Mouse (Mus musculus) hindbrain, embryonic 16.5 days (tissue): ENCODE results near the gene Sfxn2. TPM values are rescaled to one million over a fixed set of nuclear protein-coding genes. Genes with fewer than 3 reads are reported as not detected.

Experiments
- ATAC-seq: fragments of 200-750 bp; cut with Nextera tagmentation; 2 replicates; pipeline ENCODE4 v1.8.0; 2017; ENCODE audit warnings: moderate TSS enrichment, moderate library complexity
- H3K27ac ChIP-seq: fragments of 300-500 bp; sonication (generic); 2 replicates; pipeline ENCODE4 v1.5.1; 2014; ENCODE audit warnings: low read depth, mild to moderate bottlenecking, control low read depth, low read length, moderate library complexity
- H3K27me3 ChIP-seq: fragments of 300-500 bp; sonication (generic); replicated peaks from 2 replicates; pipeline ENCODE4 v1.6.1; 2014; ENCODE audit warnings: low read length; ENCODE audit not compliant: control insufficient read depth, insufficient read depth
- H3K36me3 ChIP-seq: fragments of 300-500 bp; sonication (generic); 2 replicates; pipeline ENCODE4 v1.6.1; 2014; ENCODE audit warnings: mild to moderate bottlenecking, low read length, moderate library complexity, mixed read lengths; ENCODE audit not compliant: control insufficient read depth, insufficient read depth
- H3K4me1 ChIP-seq: fragments of 300-500 bp; sonication (generic); 2 replicates; pipeline ENCODE4 v1.6.1; 2014; ENCODE audit warnings: low read depth, low read length; ENCODE audit not compliant: control insufficient read depth, insufficient read depth
- H3K4me2 ChIP-seq: fragments of 300-500 bp; sonication (generic); 2 replicates; pipeline ENCODE4 v1.6.1; 2014; ENCODE audit warnings: mild to moderate bottlenecking, low read length, control low read depth, moderate library complexity
- H3K4me3 ChIP-seq: fragments of 300-500 bp; sonication (generic); 2 replicates; pipeline ENCODE4 v1.5.1; 2014; ENCODE audit warnings: mild to moderate bottlenecking, low read length, control low read depth, moderate library complexity
- H3K9ac ChIP-seq: fragments of 300-500 bp; sonication (generic); 2 replicates; pipeline ENCODE4 v1.6.1; 2014; ENCODE audit warnings: low read depth, mild to moderate bottlenecking, control low read depth, low read length, moderate library complexity
- H3K9me3 ChIP-seq: fragments of 300-500 bp; sonication (generic); 2 replicates; pipeline ENCODE4 v1.6.1; 2014; ENCODE audit warnings: mild to moderate bottlenecking, low read length, moderate library complexity; ENCODE audit not compliant: control insufficient read depth
- WGBS: fragments of 180-500 bp; shearing (Covaris S2); extraction: QIAGEN DNeasy Blood & Tissue Kit; methylation state at CpG from one replicate; pipeline ENCODE4 v1.1.7; 2014; 5-methylcytosine and 5-hydroxymethylcytosine counted together
- polyA plus RNA-seq: library from polyadenylated mRNA; unstranded; fragments of >200 nt; fragmentation: Nextera tagmentation; extraction: Ambion mirVana; gene quantifications from 2 replicates; pipeline ENCODE4 v1.2.1, GENCODE M21; 2015

Sfxn2 gene
- polyA plus RNA-seq, 1 experiment from 2014 or later, result 9.9 TPM

DNA sequence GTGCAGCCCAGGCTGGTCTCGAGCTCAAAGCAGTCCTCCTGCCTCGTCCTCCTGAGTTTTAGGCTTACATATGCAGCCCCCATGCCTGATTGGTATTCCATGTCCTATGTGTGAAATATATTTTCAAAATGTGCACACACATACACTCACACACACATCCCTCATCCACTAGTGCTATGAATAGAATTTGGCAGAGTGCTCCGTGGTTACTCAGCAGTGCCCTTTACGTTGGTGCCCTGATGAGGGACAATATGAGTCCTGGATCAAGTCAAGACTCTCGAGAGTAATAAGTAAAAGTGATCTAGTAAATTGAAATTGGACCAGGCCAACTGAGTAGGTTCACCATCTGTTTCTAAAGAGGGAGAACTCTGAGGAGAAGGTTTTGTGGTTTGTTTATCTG is 70.1 kb downstream of the Sfxn2 start:
- ATAC-seq, result no peak
- no peak overlapping the region for H3K4me3 ChIP-seq
- no peaks in the 10 kb centered on the region for H3K9me3 ChIP-seq
- H3K27me3 ChIP-seq, result no peaks in the 10 kb centered on the region
- peaks cover 38% of the 10 kb centered on the region for H3K4me1 ChIP-seq
- H3K9ac ChIP-seq, result no peak overlapping the region
- no peak overlapping the region for H3K27ac ChIP-seq
- no peak overlapping the region for H3K4me2 ChIP-seq
- no peaks in the 10 kb centered on the region for H3K36me3 ChIP-seq
- 64% methylated on average over 5 of the region's 5 CpGs for WGBS

GRCm38 (mm10) chr19:46644343-46644792 is 71.2 kb downstream of the Sfxn2 start:
- 82% methylated on average over 10 of the region's 10 CpGs for WGBS
- H3K4me1 ChIP-seq, result peaks cover 38% of the 10 kb centered on the region
- peak overlapping the region; percentile 60; the same call in 1 of the 2 replicates for H3K27ac ChIP-seq
- 0 out of 2 replicates have a peak, but pooled peaks cover 4% of the 10 kb centered on the region for H3K36me3 ChIP-seq
- H3K4me2 ChIP-seq, result no peak overlapping the region
- no peak for ATAC-seq
- no peaks in the 10 kb centered on the region for H3K9me3 ChIP-seq
- H3K27me3 ChIP-seq, result no peaks in the 10 kb centered on the region
- no peak overlapping the region for H3K4me3 ChIP-seq
- H3K9ac ChIP-seq, result 0 out of 2 replicates have a peak overlapping the region, but pooled peaks have one; percentile 10

- Histone ChIP-seq H3K27me3 (no peaks in the 10 kb centered on the region), H3K4me1 (peaks cover 38% of the 10 kb centered on the region), H3K27ac (peak overlapping the region; percentile 60), H3K4me2 (no peak overlapping the region), H3K9me3 (no peaks in the 10 kb centered on the region), H3K9ac (0 out of 2 replicates have a peak overlapping the region, but pooled peaks have one; percentile 10), H3K36me3 (0 out of 2 replicates have a peak, but pooled peaks cover 4% of the 10 kb centered on the region), H3K4me3 (no peak overlapping the region)
- WGBS, result 26% methylated on average over 12 of the region's 12 CpGs
- ATAC-seq, result peak; percentile 38; the same call in 1 of the 2 replicates
Observed at GRCm38 (mm10) chr19:46644793-46645602, 71.8 kb downstream of the Sfxn2 start.

GRCm38 (mm10) chr19:46646041-46646481 is 72.9 kb downstream of the Sfxn2 start:
- H3K4me1 ChIP-seq, result peaks cover 38% of the 10 kb centered on the region
- ATAC-seq, result no peak
- 74% methylated on average over 12 of the region's 12 CpGs for WGBS

GRCm38 (mm10) chr19:46647254-46647653 is 74.1 kb downstream of the Sfxn2 start:
- H3K27ac ChIP-seq, result no peak overlapping the region
- peaks cover 28% of the 10 kb centered on the region for H3K4me1 ChIP-seq
- WGBS, result 80% methylated on average over 3 of the region's 3 CpGs
- no peak overlapping the region for H3K4me2 ChIP-seq
- H3K27me3 ChIP-seq, result no peaks in the 10 kb centered on the region
- no peak for ATAC-seq
- H3K4me3 ChIP-seq, result no peak overlapping the region
- no peak overlapping the region for H3K9ac ChIP-seq
- H3K36me3 ChIP-seq, result 0 out of 2 replicates have a peak, but pooled peaks cover 4% of the 10 kb centered on the region
- H3K9me3 ChIP-seq, result no peaks in the 10 kb centered on the region

More at GRCm38 (mm10) chr19:46646041-46646481, 72.9 kb downstream of the Sfxn2 start:
- H3K27ac ChIP-seq, result no peak overlapping the region
- no peak overlapping the region for H3K4me3 ChIP-seq
- H3K9ac ChIP-seq, result no peak overlapping the region
- 0 out of 2 replicates have a peak, but pooled peaks cover 4% of the 10 kb centered on the region for H3K36me3 ChIP-seq
- H3K4me2 ChIP-seq, result no peak overlapping the region
- H3K27me3 ChIP-seq, result no peaks in the 10 kb centered on the region
- no peaks in the 10 kb centered on the region for H3K9me3 ChIP-seq

Other genes with a start within 250 kb of the Sfxn2 start
- gene Psd, start 246.2 kb upstream of the Sfxn2 start, polyA plus RNA-seq, result 99.1 and 112 TPM in 2 replicates
- 49.4 and 55.6 TPM in 2 replicates for gene Fbxl15, start 245.2 kb upstream of the Sfxn2 start, polyA plus RNA-seq
- gene Cuedc2, start 234.7 kb upstream of the Sfxn2 start, polyA plus RNA-seq, result 343 and 362 TPM in 2 replicates
- gene Mfsd13a, start 232.2 kb upstream of the Sfxn2 start, polyA plus RNA-seq, result 13.0 and 13.4 TPM in 2 replicates
- 2.4 TPM in 2 replicates for gene 2310034G01Rik, start 223.1 kb upstream of the Sfxn2 start, polyA plus RNA-seq
- gene Actr1a, start 177.6 kb upstream of the Sfxn2 start, polyA plus RNA-seq, result 351 and 369 TPM in 2 replicates
- gene Sufu, start 176.5 kb upstream of the Sfxn2 start, polyA plus RNA-seq, result 19.8 and 24.2 TPM in 2 replicates
- gene Trim8, start 71.7 kb upstream of the Sfxn2 start, polyA plus RNA-seq, result 23.4 and 27.6 TPM in 2 replicates
- gene Arl3, start 167 bp upstream of the Sfxn2 start, polyA plus RNA-seq, result 211 and 247 TPM in 2 replicates
- gene Wbp1l, start 25.7 kb downstream of the Sfxn2 start, polyA plus RNA-seq, result 32.0 and 40.0 TPM in 2 replicates
- not detected in 2 replicates for gene Cyp17a1, start 99.8 kb downstream of the Sfxn2 start, polyA plus RNA-seq
- gene Borcs7, start 116.5 kb downstream of the Sfxn2 start, polyA plus RNA-seq, result 24.1 and 26.7 TPM in 2 replicates
- gene As3mt, start 134.1 kb downstream of the Sfxn2 start, polyA plus RNA-seq, result 38.0 and 38.6 TPM in 2 replicates
- 5.8 and 6.6 TPM in 2 replicates for gene Cnnm2, start 188.2 kb downstream of the Sfxn2 start, polyA plus RNA-seq